Mouse (Mus musculus): ENCODE results near the gene Gdf11.

Gene Gdf11

GRCm38 (mm10) chr10:128892246-128892645 lies 728 bp upstream of the Gdf11 start:
- no peak for DNase-seq (ENCODE audit: low spot score in 2 of 2)

DNA sequence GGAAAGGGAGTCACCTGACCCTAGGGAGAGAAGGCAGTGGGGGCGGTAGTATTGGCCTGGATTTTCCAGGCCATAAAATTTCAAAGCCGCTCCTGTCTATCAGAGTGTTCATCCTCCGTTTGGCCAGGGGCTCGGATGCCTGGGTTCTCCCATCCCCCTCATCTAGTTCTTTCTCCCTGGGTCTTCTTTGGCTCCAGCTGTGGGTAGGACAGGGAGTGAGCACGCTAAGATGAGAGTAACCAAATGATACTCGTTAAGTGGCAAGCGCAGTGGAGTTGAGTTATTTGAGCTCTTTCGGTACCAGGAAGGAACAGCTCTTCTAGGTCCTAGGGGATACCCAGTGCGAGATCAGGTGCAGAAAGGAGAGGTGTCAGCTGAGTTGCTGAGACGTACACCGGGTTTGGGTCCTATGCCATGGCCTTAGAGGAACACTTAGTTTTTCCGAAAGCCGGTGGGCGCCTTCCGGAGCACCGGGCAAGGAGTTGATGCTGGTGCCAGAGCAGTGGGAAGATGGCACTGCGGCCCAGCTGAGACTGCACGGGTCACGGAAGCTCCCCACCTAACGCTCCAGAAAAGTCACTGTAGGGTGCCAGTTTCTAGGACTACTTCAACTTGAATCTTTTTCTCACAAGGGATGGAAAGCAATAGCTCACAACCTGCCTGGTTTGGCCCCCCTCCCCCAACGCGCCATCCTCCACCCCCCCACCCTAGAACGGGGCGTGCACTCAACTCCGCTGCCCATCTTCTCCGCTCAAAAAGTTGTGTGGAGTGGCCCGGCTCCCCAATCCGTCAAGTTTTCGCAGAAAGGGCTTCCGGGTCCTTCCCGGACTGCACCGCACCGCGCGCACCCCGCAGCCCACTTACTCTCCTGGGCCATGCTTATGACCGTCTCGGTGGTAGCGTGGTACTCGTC lies 879 bp downstream of the Gdf11 start:
- DNase-seq (ENCODE audit: low spot score in 2 of 2): no peak

- no peak for DNase-seq (ENCODE audit: low spot score in 2 of 2)
These were observed 1.7 kb downstream of the Gdf11 start for GRCm38 (mm10) chr10:128889846-128890245.

DNA sequence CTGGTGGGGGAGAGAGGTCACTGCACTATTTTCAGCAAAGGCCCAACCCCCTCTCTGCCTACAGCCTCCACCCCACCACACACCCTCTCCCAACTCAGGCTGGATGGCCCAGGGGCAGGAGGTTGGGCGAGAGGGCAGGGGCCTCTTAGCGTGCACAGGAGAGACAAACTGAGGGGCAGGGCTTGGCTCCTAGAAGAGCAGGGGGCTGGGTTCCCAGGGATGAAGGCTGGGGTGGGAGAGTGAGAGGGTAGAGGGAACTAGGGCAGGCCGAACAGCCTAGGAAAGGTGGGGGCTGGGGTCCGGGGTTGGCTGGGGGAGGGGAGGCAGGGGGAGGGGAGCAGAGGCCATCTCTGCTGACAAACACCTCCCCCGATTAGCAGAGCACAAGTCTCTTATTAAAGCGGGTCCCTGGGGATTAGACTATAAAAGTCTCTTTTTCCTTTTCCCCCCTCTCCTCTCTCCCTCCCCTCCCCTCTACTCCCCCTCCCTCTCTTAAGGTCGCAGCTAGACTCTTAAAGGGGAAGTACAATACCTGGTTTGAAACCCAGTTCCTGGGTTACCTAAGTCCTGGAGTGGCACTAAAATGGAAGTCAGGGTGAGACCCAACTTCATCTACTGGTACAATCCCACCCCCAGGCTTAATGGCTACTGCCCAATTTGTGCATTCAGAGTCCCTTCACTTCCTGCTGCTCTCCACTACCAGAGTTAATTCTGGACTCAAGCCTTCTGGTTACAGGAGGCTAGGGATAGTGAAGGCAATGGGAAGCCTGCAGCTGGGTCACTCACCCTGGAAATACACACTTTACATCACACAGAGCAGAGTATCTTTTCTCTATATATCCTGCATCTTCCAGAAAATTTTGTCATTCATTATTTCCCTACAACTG lies 2.3 kb downstream of the Gdf11 start:
- no peak for DNase-seq (ENCODE audit: low spot score in 2 of 2)

DNA sequence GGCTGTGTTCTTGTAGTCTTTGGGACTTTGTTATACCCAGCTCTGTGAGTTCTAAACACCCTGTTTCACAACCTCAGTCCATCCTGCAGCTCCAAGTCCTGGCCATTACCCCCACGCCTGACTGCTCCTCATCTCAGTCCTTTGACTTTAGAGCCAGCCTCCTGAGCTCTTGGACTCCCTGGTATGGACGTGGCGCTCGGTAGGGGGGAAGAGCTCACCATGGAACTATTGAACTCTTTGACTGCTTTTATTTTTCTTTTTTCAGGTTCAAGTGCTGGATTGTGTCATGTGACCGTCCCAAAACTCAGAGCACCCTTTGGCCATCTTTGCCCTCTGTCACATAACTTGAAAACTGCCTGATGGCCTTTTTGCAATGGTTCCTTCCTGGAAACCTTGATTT lies 9.5 kb downstream of the Gdf11 start:
- DNase-seq (ENCODE audit: low spot score in 2 of 2): no peak

GRCm38 (mm10) chr10:128878811-128879210 lies 12.7 kb downstream of the Gdf11 start:
- no peak for DNase-seq (ENCODE audit: low spot score in 2 of 2)

- no peak for DNase-seq (ENCODE audit: low spot score in 2 of 2)
These were observed 13.2 kb downstream of the Gdf11 start for GRCm38 (mm10) chr10:128878291-128878690.

DNA sequence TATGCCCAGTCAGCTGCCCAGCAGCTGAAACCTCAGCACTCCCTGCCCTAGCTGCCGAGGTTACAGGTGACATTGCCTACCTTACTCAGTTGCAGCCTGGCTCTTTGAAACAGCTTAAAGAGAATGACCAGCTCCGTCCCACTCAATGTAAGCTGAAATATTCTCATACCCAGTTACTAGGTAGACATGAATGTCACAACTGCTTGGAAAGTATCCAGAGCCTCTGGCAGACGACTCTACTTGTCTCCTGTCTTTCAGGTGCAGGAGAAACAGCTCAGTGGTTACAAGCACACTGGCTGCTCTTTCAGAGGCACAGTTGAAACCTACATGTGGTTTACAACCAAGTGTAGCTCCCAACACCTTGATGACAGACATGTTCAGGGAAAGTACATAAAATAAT lies 21.2 kb downstream of the Gdf11 start:
- no peak for DNase-seq (ENCODE audit: low spot score in 2 of 2)

GRCm38 (mm10) chr10:128866518-128866917 lies 25.0 kb downstream of the Gdf11 start:
- DNase-seq (ENCODE audit: low spot score in 2 of 2): no peak

DNA sequence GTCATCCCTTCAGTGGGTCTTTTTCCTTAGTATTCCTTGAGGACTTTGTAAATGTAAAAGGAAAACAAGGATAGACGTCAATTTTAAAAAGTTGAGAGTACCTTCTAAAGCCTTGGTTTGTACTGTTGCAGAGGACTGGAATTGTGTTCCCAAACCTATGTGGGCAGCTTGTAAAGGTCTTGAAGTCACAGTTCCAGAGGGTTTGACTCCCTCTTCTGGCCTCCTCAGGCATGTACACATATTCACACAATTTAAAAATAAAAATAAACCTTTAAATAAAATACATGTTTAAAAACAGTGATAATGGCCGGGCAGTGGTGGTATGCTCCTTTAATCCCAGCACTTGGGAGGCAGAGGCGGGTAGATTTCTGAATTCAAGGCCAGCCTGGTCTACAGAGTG lies 25.5 kb downstream of the Gdf11 start:
- DNase-seq (ENCODE audit: low spot score in 2 of 2): no peak

GRCm38 (mm10) chr10:128861176-128861575 lies 30.3 kb downstream of the Gdf11 start:
- DNase-seq (ENCODE audit: low spot score in 2 of 2): no peak

GRCm38 (mm10) chr10:128850339-128850738 lies 41.2 kb downstream of the Gdf11 start:
- no peak for DNase-seq (ENCODE audit: low spot score in 2 of 2)

DNA sequence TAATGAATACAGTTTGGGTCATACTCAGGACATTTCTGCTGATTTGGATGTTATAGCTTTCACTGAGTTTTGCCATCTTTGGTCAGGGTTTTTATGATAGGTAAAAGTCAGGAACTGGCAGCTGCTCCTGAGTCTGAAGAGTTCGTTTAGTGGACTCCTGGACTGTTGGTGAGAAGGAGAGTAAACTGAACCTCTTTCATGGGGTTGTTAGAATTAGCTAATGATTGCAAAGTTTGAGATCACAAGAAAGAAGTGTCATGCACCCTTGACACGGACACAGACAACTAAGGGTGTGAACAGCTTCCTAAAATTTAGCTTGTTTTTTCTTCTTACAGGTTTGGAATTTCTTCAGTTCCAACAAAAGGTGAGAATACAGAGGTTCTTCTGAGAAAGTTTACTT lies 43.1 kb downstream of the Gdf11 start:
- DNase-seq (ENCODE audit: low spot score in 2 of 2): no peak

GRCm38 (mm10) chr10:128846664-128847063 lies 44.9 kb downstream of the Gdf11 start:
- DNase-seq (ENCODE audit: low spot score in 2 of 2): no peak

GRCm38 (mm10) chr10:128845516-128845915 lies 46.0 kb downstream of the Gdf11 start:
- DNase-seq (ENCODE audit: low spot score in 2 of 2): no peak

DNA sequence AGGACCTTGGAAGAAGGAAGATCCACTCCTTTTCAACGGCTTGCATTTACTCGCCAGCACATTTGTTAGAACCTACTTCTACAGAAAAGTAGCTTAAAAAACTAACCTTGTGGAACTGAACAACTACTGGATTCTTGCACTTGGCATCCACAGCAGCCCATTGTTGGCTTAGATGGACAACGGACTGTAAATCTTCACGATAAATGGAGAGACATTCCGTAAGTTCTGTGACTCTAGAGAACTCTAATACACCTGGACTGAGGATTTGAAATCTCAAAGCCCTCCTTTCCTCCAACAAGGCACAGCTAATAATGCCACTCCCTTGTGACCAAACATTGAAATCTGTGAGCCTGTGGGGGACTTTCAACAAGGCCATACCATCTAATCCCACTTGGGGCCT lies 48.3 kb downstream of the Gdf11 start:
- DNase-seq (ENCODE audit: low spot score in 2 of 2): no peak

DNA sequence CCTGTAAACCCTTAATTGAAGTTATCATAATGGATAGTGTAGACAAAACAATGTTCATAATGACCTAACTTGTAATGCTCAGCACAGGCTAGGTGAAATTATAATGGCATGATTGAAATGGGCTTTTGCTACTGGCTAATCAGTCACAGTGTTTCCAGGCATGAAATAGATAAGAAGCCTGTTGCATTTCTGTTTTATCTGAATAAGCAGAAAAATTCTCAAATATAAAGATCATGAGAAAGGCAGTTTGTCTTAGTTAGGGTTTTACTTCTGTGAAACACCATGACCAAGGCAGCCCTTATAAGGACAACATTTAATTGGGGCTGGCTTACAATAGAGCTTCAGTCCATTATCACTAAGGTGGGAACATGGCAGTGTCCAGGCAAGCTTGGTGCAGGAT lies 50.9 kb downstream of the Gdf11 start:
- no peak for DNase-seq (ENCODE audit: low spot score in 2 of 2)

DNA sequence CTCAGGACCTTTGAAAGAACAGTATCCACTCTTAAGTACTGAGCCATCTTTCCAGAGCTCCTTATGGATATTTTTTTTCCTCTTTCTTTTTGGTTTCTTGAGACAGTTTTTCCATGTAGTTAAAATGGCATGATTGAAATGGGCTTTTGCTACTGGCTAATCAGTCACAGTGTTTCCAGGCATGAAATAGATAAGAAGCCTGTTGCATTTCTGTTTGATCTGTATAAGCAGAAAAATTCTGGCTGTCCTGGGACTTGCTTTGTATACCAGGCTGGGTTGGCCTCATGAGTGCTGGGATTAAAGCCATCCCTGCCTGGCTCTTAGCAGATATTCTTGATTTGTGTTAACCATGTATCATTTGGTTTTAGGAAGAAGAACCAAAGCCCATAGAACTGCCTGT lies 52.1 kb downstream of the Gdf11 start:
- no peak for DNase-seq (ENCODE audit: low spot score in 2 of 2)

DNA sequence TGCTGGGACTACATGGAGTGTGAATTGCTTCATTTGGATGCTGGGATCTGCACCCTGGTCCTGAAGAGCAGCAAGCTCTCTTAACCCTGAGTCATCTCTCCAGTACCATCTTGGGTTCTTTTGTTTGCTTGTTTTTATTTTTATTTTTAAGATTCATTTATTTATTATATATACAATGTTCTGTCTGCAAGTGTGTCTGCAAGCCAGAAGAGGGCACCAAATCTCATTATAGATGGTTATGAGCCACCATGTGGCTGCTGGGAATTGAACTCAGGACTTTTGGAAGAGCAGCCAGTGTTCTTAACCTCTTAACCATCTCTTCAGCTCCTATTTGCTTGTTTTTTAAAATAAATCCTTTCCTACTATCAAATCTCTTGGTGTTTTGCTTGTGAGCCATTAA lies 54.1 kb downstream of the Gdf11 start:
- no peak for DNase-seq (ENCODE audit: low spot score in 2 of 2)

Measured in left cerebral cortex, adult 9 months (tissue).